Mouse (Mus musculus) activated CD4-positive, CD25-positive, alpha-beta regulatory T cell (primary cell): ENCODE results near the gene Capsl. TPM values are rescaled to one million over a fixed set of nuclear protein-coding genes. Genes with fewer than 3 reads are reported as not detected.

Experiments used
- polyA plus RNA-seq, 2 experiments: library from polyadenylated mRNA; unstranded; fragments of 100-300 nt; shearing (Covaris generic); gene quantifications; one replicate each; pipeline ENCODE4 v1.2.1; 2017

Capsl gene
- 1 to 10 TPM; 1.8 to 3.8 TPM for polyA plus RNA-seq

GRCm38 (mm10) chr15:9435534-9436180 lies at the start of gene Capsl:
Gene Capsl, plus strand, starts transcription at chr15:9436028.

Other genes with a start within 250 kb of the Capsl start
- under 1 TPM in 1 of 2 experiments, not detected in 1; 0.74 TPM for gene Ugt3a1, start 159.1 kb upstream of the Capsl start, polyA plus RNA-seq
- gene Ugt3a2, start 100.5 kb upstream of the Capsl start, polyA plus RNA-seq, result not detected
- gene Il7r, start 94.1 kb downstream of the Capsl start, polyA plus RNA-seq, result 100 to 1,000 TPM; 129 to 257 TPM